Mouse (Mus musculus): Measurements from ENCODE around the gene Btf3l4. TPM values are rescaled to one million over a fixed set of nuclear protein-coding genes. Genes with fewer than 3 reads are reported as not detected.

Gene Btf3l4
- polyA plus RNA-seq, 1 experiment from 2014 or later = 275 TPM

Other genes with a start within 250 kb of the Btf3l4 start
- gene Cc2d1b, start 213.7 kb downstream of the Btf3l4 start, polyA plus RNA-seq (2015; fragmentation: Nextera tagmentation; extraction: Ambion mirVana) = 18.8 and 22.4 TPM in 2 replicates
- gene 3110021N24Rik, start 114.0 kb downstream of the Btf3l4 start, polyA plus RNA-seq (2015; fragmentation: Nextera tagmentation; extraction: Ambion mirVana) = 1.6 and 2.2 TPM in 2 replicates
- 5.4 and 5.5 TPM in 2 replicates for gene Zfyve9, start 52.8 kb downstream of the Btf3l4 start, polyA plus RNA-seq (2015; fragmentation: Nextera tagmentation; extraction: Ambion mirVana)
- 89.6 and 92.8 TPM in 2 replicates for gene Txndc12, start 987 bp upstream of the Btf3l4 start, polyA plus RNA-seq (2015; fragmentation: Nextera tagmentation; extraction: Ambion mirVana)
- gene Kti12, start 14.2 kb upstream of the Btf3l4 start, polyA plus RNA-seq (2015; fragmentation: Nextera tagmentation; extraction: Ambion mirVana) = 35.1 and 38.5 TPM in 2 replicates
- gene A730015C16Rik, start 15.0 kb upstream of the Btf3l4 start, polyA plus RNA-seq (2015; fragmentation: Nextera tagmentation; extraction: Ambion mirVana) = 1.4 and 1.7 TPM in 2 replicates
- gene Rab3b, start 45.4 kb upstream of the Btf3l4 start, polyA plus RNA-seq (2015; fragmentation: Nextera tagmentation; extraction: Ambion mirVana) = 38.0 and 54.1 TPM in 2 replicates
- 82.1 and 83.3 TPM in 2 replicates for gene Nrd1, start 167.0 kb upstream of the Btf3l4 start, polyA plus RNA-seq (2015; fragmentation: Nextera tagmentation; extraction: Ambion mirVana)

Data from forebrain, embryonic 13.5 days (tissue).